ENCODE assay signal across 10 mouse cellular contexts in genomic region chr17:14455251-14455743, GRCm38 (mm10).
DNase-seq lines count a peak whose midpoint lies in the region; ATAC-seq lines count a peak whose summit lies in the region.
"Had no signal": no experiment of that assay in that cellular context is flagged by ENCODE, and none has a peak within 500 bp of the region (broad histone marks: within the 10 kb centered on the region; RNA-seq: fewer than 3 reads in every experiment).

No protein-coding gene starts in this region.

- no peaks in the 10 kb centered on the region for H3K27me3 ChIP-seq in hindbrain, embryonic 10.5 days (ENCODE audit: insufficient read depth, poor library complexity, severe bottlenecking)
- H3K27me3 ChIP-seq in hindbrain, embryonic 11.5 days (ENCODE audit: control insufficient read depth, insufficient read depth, low read length) = no peaks in the 10 kb centered on the region
- H3K27me3 ChIP-seq in hindbrain, embryonic 13.5 days = no peaks in the 10 kb centered on the region
- H3K27me3 ChIP-seq: liver, embryonic 13.5 days had no signal

- 0 out of 2 replicates have a peak overlapping the region, but pooled peaks have one; percentile 3 for H3K27ac ChIP-seq in hindbrain, embryonic 10.5 days
- H3K27ac ChIP-seq in hindbrain, embryonic 11.5 days (ENCODE audit: low read depth, low read length) = no peak overlapping the region
- peak overlapping the region; percentile 24 for H3K27ac ChIP-seq in hindbrain, embryonic 13.5 days
- H3K27ac ChIP-seq: liver, embryonic 13.5 days had no signal

- DNase-seq in hindbrain, embryonic 10.5 days (ENCODE audit: low spot score) = no peak
- DNase-seq in hindbrain, embryonic 11.5 days (ENCODE audit: low spot score) = no peak
- DNase-seq in adrenal gland, adult 8-10 months = peak; percentile 3
- DNase-seq in cerebellum, postnatal 25 days = peak; percentile 82 to 87
- no peak for DNase-seq in frontal cortex, postnatal 25 days (ENCODE audit: low spot score in 2 of 2)
- no peak for DNase-seq in heart, adult 8-10 months (ENCODE audit: low spot score)
- no peak for DNase-seq in frontal cortex, postnatal 36 days (ENCODE audit: low spot score in 2 of 2)
- DNase-seq: liver, embryonic 13.5 days; right cerebral cortex, postnatal 14 days had no signal

- H3K36me3 ChIP-seq in hindbrain, embryonic 10.5 days = no peaks in the 10 kb centered on the region
- no peaks in the 10 kb centered on the region for H3K36me3 ChIP-seq in hindbrain, embryonic 11.5 days (ENCODE audit: control insufficient read depth, insufficient read depth, low read length)
- H3K36me3 ChIP-seq in hindbrain, embryonic 13.5 days = no peaks in the 10 kb centered on the region
- H3K36me3 ChIP-seq: liver, embryonic 13.5 days had no signal

- H3K4me2 ChIP-seq in hindbrain, embryonic 11.5 days (replicated peaks; ENCODE audit: low read depth, low read length) = no peak overlapping the region
- H3K4me2 ChIP-seq in hindbrain, embryonic 13.5 days = no peak overlapping the region
- H3K4me2 ChIP-seq: liver, embryonic 13.5 days had no signal

- WGBS in hindbrain, embryonic 10.5 days = 83% methylated on average over 8 of the region's 8 CpGs
- 65% methylated on average over 8 of the region's 8 CpGs for WGBS in hindbrain, embryonic 11.5 days
- 57% methylated on average over 8 of the region's 8 CpGs for WGBS in hindbrain, embryonic 13.5 days

- peaks cover 18% of the 10 kb centered on the region for H3K4me1 ChIP-seq in hindbrain, embryonic 10.5 days (replicated peaks)
- no peaks in the 10 kb centered on the region for H3K4me1 ChIP-seq in hindbrain, embryonic 11.5 days (replicated peaks; ENCODE audit: control insufficient read depth, insufficient read depth, low read length)
- H3K4me1 ChIP-seq in hindbrain, embryonic 13.5 days (replicated peaks) = peaks cover 19% of the 10 kb centered on the region
- H3K4me1 ChIP-seq: liver, embryonic 13.5 days had no signal

- H3K4me3 ChIP-seq in hindbrain, embryonic 10.5 days = no peak overlapping the region
- no peak overlapping the region for H3K4me3 ChIP-seq in hindbrain, embryonic 11.5 days (ENCODE audit: low read depth, low read length)
- no peak overlapping the region for H3K4me3 ChIP-seq in hindbrain, embryonic 13.5 days
- H3K4me3 ChIP-seq: liver, embryonic 13.5 days had no signal

- H3K9me3 ChIP-seq in hindbrain, embryonic 10.5 days = no peaks in the 10 kb centered on the region
- no peaks in the 10 kb centered on the region for H3K9me3 ChIP-seq in hindbrain, embryonic 11.5 days (ENCODE audit: control insufficient read depth, low read length)
- no peaks in the 10 kb centered on the region for H3K9me3 ChIP-seq in hindbrain, embryonic 13.5 days
- H3K9me3 ChIP-seq: liver, embryonic 13.5 days had no signal

- no peak for ATAC-seq in hindbrain, embryonic 11.5 days (ENCODE audit: low FRiP score)
- ATAC-seq in hindbrain, embryonic 13.5 days (ENCODE audit: low FRiP score) = peak; percentile 54; the same call in 1 of the 2 replicates

- no peak overlapping the region for H3K9ac ChIP-seq in hindbrain, embryonic 11.5 days (ENCODE audit: low read depth, low read length)
- no peak overlapping the region for H3K9ac ChIP-seq in hindbrain, embryonic 13.5 days
- H3K9ac ChIP-seq: liver, embryonic 13.5 days had no signal

Comparison
In these comparisons a context has a peak if more than half of its experiments do, and no peak if none do; other contexts are left out.
1. DNase-seq: peak in adrenal gland, adult 8-10 months (single experiment) and cerebellum, postnatal 25 days (2 of 2); none in hindbrain, embryonic 10.5 days (single experiment), hindbrain, embryonic 11.5 days (single experiment), frontal cortex, postnatal 25 days (0 of 2), heart, adult 8-10 months (single experiment) and frontal cortex, postnatal 36 days (0 of 2).